Mouse (Mus musculus): Measurements from ENCODE around the gene Rcc2. TPM values are rescaled to one million over a fixed set of nuclear protein-coding genes. Genes with fewer than 3 reads are reported as not detected.
A peak's percentile ranks its signal among the peaks of the same experiment; 100 is the strongest.

Rcc2 gene
- 10 to 100 TPM; 89.8 to 94.3 TPM for total RNA-seq (2021)
- long read RNA-seq, experiment 1, transcript Rcc2-201 (13 exons, 3,767 nt): major isoform, 39 of 154 reads
- long read RNA-seq, experiment 1, partial matches to known transcripts: 107 of 154 reads
- long read RNA-seq, experiment 1, other reads (novel, unspliced or antisense): 8 of 154 reads
- long read RNA-seq, experiment 2, transcript Rcc2-201 (13 exons, 3,767 nt): major isoform, 25 of 94 reads
- long read RNA-seq, experiment 2, partial matches to known transcripts: 63 of 94 reads
- long read RNA-seq, experiment 2, other reads (novel, unspliced or antisense): 6 of 94 reads

- DNase-seq (ENCODE audit: low spot score in 2 of 2): no peak
These were observed at the start of gene Rcc2 for GRCm38 (mm10) chr4:140700269-140701018. Gene Rcc2, plus strand, starts transcription at chr4:140700541.

GRCm38 (mm10) chr4:140653835-140654583 lies 46.3 kb upstream of the Rcc2 start:
- DNase-seq (ENCODE audit: low spot score in 2 of 2): no peak

DNA sequence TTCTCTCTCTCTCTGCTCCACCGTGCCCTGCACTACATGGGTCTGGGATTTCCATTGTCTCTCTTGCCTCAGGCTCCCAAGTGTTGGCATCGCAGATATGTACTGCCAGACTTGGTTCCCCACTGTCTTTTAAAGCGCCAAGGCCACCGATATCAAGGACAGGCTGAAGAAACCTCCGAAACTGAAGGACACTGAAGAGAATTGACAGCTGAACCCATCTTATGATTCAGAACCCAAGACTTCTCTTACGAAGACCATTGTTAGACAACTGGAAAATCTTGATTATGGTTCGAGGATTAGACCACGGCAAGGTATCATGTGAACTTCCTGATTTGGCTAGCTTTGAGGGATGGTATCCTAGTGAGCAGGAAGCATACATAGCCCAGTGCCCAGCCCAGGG lies 45.5 kb upstream of the Rcc2 start:
- no peak for DNase-seq (ENCODE audit: low spot score in 2 of 2)

DNA sequence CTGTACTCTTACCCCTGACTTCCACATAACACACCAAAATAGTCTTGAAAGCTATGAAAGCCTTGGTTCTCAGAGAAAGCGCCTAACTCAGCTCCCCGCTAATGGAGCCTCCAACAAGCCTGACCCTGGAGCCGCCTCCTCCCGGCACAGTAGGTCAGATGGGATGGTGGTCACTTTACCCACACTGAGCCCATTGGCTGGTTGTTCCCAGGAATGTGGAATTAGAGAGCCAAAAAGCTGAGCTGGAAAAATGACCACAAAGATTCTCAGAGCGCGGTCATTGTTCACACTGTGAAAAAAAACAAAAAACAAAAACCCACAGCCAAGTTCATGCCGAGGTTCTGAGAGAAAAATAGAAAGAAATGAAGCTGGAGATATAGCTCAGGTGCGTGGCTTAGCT lies 43.8 kb upstream of the Rcc2 start:
- DNase-seq (ENCODE audit: low spot score in 2 of 2): no peak

GRCm38 (mm10) chr4:140657681-140658575 lies 42.4 kb upstream of the Rcc2 start:
- DNase-seq (ENCODE audit: low spot score in 2 of 2): peak; percentile 56 to 65

DNA sequence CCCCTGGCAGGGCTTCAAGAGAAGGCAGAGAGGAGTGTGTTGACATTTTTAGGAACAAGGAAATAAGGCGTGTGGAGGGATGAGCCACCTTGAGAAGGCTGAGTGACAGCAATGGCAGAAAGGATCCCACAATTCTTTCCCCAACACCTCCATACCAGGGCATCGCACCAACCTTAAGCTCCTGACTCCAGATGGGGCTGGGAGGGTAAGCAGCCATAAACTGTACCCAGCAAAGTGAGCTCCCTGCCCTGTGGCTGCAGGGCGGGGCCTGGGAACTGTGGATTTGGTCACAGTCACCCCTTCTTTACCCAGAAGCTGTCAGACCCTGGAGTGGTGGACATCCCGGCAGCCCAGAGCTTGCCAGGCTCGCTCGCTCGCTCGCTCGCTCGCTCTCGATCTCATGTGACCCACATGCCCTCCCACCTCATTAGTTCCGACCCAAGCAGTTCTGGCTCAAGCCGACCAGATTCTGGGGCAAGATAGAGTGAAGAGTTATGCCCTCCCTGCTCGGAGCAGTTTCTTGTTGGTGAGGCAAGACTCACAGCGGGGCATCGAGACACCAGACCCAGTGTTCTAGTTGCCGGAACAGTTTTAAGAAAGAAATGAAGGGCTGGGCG lies 38.8 kb upstream of the Rcc2 start:
- DNase-seq (ENCODE audit: low spot score in 2 of 2): no peak

- DNase-seq (ENCODE audit: low spot score in 2 of 2): no peak
These were observed 37.9 kb upstream of the Rcc2 start for GRCm38 (mm10) chr4:140662453-140662852.

- DNase-seq (ENCODE audit: low spot score in 2 of 2): no peak
These were observed 37.3 kb upstream of the Rcc2 start for GRCm38 (mm10) chr4:140662882-140663585.

- no peak for DNase-seq (ENCODE audit: low spot score in 2 of 2)
These were observed 35.3 kb upstream of the Rcc2 start for GRCm38 (mm10) chr4:140665053-140665452.

DNA sequence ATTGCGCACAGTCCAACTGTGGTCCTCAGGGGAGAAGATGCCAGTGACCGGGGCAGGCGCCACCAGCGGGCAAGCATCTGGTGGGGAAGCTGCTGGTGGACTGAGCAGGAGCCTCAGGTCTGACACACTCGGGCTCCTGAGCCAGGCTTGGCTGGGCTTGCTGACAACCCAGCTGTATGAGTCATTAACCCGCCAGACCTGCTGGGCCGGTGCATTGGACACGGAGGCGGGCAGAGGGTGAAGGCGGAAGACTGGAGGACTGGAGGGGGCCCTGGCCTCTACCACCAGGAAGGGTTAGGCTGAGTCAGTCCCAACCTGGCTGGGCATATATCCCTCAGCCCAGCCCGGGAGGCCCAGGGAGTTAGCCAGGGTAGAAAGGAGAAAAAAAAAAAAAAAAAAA lies 34.6 kb upstream of the Rcc2 start, which contains the start of gene Arhgef10l:
Gene Arhgef10l (minus strand): TSS at position 253 of the 400 bp plus-strand sequence.
- DNase-seq (ENCODE audit: low spot score in 2 of 2): no peak

DNA sequence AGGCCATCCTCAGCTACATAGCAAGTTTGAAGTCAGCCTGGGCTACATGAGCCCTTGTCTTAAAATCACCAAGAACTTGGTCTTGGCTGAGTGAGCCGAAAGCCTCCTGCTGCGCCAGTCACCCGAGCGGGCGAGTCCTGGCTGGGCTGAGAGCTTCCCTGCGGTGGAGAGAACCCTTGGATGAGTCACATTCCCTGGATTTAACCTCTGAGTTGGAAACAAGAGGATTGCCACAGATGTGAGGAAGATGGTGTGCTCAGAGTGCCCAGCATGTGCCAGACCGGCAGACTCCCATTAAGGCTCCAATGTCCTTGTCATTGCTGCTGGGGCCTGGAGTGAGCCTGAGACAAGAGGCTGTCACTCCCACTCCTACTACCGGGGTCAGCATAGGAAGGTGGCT lies 32.5 kb upstream of the Rcc2 start:
- DNase-seq (ENCODE audit: low spot score in 2 of 2): no peak

GRCm38 (mm10) chr4:140673527-140674264 lies 26.6 kb upstream of the Rcc2 start:
- DNase-seq (ENCODE audit: low spot score in 2 of 2): no peak

DNA sequence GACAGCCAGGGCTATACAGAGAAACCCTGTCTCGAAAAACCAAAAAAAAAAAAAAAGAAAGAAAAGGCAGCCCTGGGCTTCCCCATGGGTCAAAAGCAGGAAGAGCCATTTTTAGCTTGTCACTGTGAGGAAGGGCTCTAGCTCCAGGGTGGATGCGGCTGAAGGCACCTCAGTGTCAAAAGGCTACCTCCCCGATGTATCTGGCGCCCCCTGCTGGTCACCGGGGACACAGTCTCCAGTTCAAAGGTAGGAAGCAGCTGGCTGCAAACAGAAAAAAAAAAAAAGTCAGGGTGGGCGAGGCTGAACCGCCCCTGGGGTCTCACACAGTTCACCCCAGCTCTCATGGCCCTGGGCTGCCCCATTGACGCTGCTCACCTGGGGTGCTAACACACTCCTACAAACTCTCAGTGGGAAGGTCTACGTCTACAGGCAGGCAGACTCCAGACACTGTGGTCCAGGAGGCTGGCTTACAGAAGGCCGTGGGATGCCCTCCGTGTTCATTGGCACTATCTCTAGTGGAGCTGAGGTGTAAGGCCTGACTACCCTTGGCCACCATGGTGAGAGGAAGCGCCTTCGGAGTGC lies 25.9 kb upstream of the Rcc2 start:
- peak; percentile 78 to 87 for DNase-seq (ENCODE audit: low spot score in 2 of 2)

DNA sequence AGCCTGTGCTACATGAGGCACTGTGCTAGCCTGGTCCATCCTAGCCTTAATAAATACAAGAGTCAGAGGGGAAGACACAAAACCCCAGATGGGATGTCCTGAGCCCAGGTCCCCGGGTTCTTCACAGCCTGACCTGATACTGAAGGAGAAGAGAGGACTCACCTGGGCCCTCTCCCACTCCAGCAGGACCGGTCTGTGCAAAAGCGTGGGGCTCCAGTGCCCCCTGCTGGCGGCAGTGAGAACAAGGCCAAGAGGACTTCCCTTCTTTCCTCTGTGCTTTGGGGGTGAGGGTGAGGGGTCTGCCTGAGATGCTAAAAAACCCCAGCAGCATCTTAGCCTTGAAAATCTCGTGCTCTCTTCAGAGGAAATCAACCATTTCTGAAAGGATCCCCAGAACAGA lies 21.3 kb upstream of the Rcc2 start:
- DNase-seq (ENCODE audit: low spot score in 2 of 2): no peak

DNA sequence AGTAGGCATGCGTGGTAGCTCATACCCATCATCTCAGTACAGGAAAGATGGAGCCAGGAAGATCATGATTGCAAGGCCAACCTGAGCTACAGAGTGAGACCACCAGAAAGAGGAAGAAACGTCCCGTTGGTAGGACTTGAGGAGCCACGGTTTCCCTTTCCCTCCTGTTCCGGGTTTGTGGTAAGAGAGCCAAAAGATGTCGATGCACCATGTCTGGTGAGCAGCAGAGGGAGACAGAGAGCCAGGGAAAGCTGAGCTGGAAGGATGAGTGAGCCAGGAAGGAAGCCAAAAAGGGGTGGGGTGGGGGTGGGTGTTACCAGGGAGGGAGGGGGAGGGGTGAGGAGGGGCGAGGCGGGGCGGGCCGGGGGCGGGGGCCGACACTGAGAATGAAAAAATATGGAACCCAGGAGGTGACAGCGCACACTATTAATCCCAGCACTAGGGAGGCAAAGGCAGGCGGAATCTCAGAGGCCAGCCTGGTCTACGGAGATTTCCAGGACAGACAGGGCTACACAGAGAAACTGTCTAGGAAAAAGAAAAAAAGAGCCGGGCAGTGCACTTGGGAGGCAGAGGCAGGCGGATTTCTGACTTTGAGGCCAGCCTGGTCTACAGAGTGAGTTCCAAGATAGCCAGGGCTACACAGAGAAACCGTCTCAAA lies 20.5 kb upstream of the Rcc2 start:
- peak; percentile 83 to 85 for DNase-seq (ENCODE audit: low spot score in 2 of 2)

DNA sequence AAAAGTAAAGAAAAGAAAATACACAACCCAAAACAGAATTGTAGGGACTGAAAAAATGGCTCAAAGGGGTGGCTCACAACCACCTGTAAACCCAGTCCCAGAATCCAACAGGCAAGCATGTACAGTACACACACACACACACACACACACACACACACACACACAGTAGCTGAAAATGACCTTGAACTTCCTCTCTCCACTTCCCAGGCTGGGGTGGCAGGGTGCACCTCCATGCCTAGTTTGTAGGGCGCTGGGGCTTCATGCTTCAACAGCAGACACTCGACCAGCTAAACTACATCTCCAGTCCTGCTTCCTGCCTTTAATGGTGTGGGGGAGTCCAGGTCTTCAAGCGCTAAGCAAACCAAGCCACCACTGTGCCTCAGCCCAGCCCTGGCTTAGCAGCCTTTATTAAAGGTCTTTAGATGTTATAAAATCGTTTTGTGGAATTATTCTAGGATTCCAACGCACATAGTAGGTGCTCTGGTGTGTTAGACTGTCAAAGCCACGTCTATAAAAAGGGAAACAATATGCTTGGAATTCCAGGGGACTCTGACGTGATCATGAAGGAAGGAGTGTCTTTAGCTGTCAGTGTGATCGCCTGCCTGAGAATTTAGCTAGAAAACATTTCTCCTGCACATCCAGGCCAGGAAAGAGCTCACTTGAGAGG lies 19.5 kb upstream of the Rcc2 start:
- no peak for DNase-seq (ENCODE audit: low spot score in 2 of 2)

DNA sequence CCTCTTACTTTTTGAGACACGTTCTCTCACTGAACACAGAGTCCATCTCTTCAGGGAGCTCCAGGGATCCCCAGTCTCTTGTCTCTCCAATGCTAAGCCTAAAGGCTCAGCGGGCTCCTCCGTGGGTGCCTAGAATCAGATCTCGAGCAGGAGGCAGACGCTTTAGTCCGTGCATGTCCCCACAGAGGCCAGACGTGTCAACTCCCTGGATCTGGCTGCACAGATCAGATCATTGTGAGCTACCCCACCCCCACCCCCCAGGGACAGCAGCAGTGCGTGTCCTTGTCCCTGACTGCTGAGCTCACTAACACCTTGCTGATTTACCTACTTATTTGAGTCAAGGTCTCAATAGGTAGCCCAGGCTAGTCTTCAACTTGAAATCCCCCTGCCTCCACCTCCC lies 16.7 kb upstream of the Rcc2 start:
- no peak for DNase-seq (ENCODE audit: low spot score in 2 of 2)
